ENCODE assay signal across 8 mouse cellular contexts in genomic region chr2:121140018-121140882, GRCm38 (mm10). TPM values are rescaled to one million over a fixed set of nuclear protein-coding genes. Genes with fewer than 3 reads are reported as not detected.
DNase-seq lines count a peak whose midpoint lies in the region; ATAC-seq and TF ChIP-seq lines count a peak whose summit lies in the region.

Gene Adal, plus strand, starts transcription at chr2:121140428.
Gene Lcmt2, minus strand, starts transcription at chr2:121140653.

- peaks cover 18% of the 10 kb centered on the region for H3K36me3 ChIP-seq in hindbrain, embryonic 14.5 days (replicated peaks; ENCODE audit: control insufficient read depth, insufficient read depth)

- in situ Hi-C loops in Patski (cut with MboI; ENCODE audit: low pct_unique_long_range_greater_than_20kb), result no loop called here

- DNase-seq in Patski (ENCODE audit: low read depth, low spot score), result no peak
- peak; percentile 91 to 96 for DNase-seq in cerebellum, postnatal 14 days
- peak; percentile 84 to 87 for DNase-seq in frontal cortex, postnatal 25 days (ENCODE audit: low spot score in 2 of 2)
- DNase-seq in hindbrain, embryonic 14.5 days (ENCODE audit: low spot score), result peak; percentile 96
- peak; percentile 92 to 93 for DNase-seq in layer of hippocampus, postnatal 36 days
- DNase-seq in lung, postnatal 36 days, result peak; percentile 93
- DNase-seq in retina, postnatal 1 day, result peak; percentile 96
- DNase-seq in urinary bladder, adult 18-20 months (ENCODE audit: low spot score in 2 of 2), result peak; percentile 83 to 92

- CTCF ChIA-PET in Patski (lab: Charles Lee), result interaction anchor here (0.9 kb wide), 1 partner anchor 10 kb away, joined by 4 read pairs; no protein-coding TSS in a partner anchor

- no peak for TF ChIP-seq CTCF in Patski (IDR thresholded peaks at IDR 0.05)

- H3K4me3 ChIP-seq in hindbrain, embryonic 14.5 days (replicated peaks; ENCODE audit: low read length), result peak within 1 kb of the TSS; percentile 65

- peaks cover 31% of the 10 kb centered on the region for H3K4me1 ChIP-seq in hindbrain, embryonic 14.5 days (replicated peaks; ENCODE audit: control insufficient read depth, insufficient read depth, low read length)

- WGBS in hindbrain, embryonic 14.5 days, result under 1% methylated on average over 85 of the region's 87 CpGs

- no peaks in the 10 kb centered on the region for H3K27me3 ChIP-seq in Patski
- no peaks in the 10 kb centered on the region for H3K27me3 ChIP-seq in hindbrain, embryonic 14.5 days (ENCODE audit: control insufficient read depth, insufficient read depth, low read length)

- POLR2A ChIA-PET in Patski (lab: Charles Lee), result interaction anchor here (0.5 to 1.4 kb wide), 5 partner anchors 16 to 153 kb away, joined by 3 to 6 read pairs (median 3); partner anchors contain the start of gene Tgm7

- no peaks in the 10 kb centered on the region for H3K9me3 ChIP-seq in hindbrain, embryonic 14.5 days (ENCODE audit: control insufficient read depth, low read length)

- peak; percentile 84 for ATAC-seq in Patski
- peak; percentile 95 for ATAC-seq in hindbrain, embryonic 14.5 days (ENCODE audit: low FRiP score)

- H3K4me2 ChIP-seq in hindbrain, embryonic 14.5 days (replicated peaks), result peak within 1 kb of the TSS; percentile 81

- peak within 1 kb of the TSS; percentile 98 for H3K27ac ChIP-seq in hindbrain, embryonic 14.5 days

- H3K9ac ChIP-seq in hindbrain, embryonic 14.5 days, result peak within 1 kb of the TSS; percentile 84

RNA-seq across cellular contexts. Expression of gene Adal, which starts in this region (rescaled TPM):
- 14.2 TPM for polyA plus RNA-seq in Patski (2021)
- 26.9 and 32.6 TPM in 2 replicates for polyA plus RNA-seq in hindbrain, embryonic 14.5 days (2014; fragmentation: Nextera tagmentation; extraction: Ambion mirVana)
- total RNA-seq in layer of hippocampus, postnatal 36 days (2021), result 10 to 100 TPM; 22.7 to 24.1 TPM

RNA-seq across cellular contexts. Expression of gene Lcmt2, which starts in this region (rescaled TPM):
- 7.8 TPM for polyA plus RNA-seq in Patski (2021)
- polyA plus RNA-seq in hindbrain, embryonic 14.5 days (2014; fragmentation: Nextera tagmentation; extraction: Ambion mirVana), result 16.2 and 20.9 TPM in 2 replicates
- total RNA-seq in layer of hippocampus, postnatal 36 days (2021), result 1 to 10 TPM; 7.0 to 7.2 TPM
